Mouse (Mus musculus) left cerebral cortex, postnatal 36 days (tissue): ENCODE results near the gene Wdr91. TPM values are rescaled to one million over a fixed set of nuclear protein-coding genes. Genes with fewer than 3 reads are reported as not detected.

ENCODE experiments used
- DNase-seq, 2 experiments: peaks; one replicate each; pipeline ENCODE4 v3.0.0; 2021 to 2022; ENCODE audit warnings: low spot score in 2 of 2, mixed read lengths in 1 of 2
- intact Hi-C: fragments of 180-260 bp; cut with DNase I; formaldehyde crosslinking; loops from one replicate; pipeline ENCODE4 v1.15.1; 2025
- total RNA-seq, 2 experiments: library from RNA; stranded (reverse); gene quantifications; 2 replicates each; pipeline ENCODE4 v1.2.3; 2021

The Wdr91 gene
- 10 to 100 TPM; 33.4 to 34.6 TPM for total RNA-seq

- peak; percentile 91 to 92 for DNase-seq
- intact Hi-C loops: loop anchor here (5.0 kb wide), 1 partner anchor 33 kb away; the partner anchor contains the start of gene Cyren
Measured at GRCm38 (mm10) chr6:34910371-34911219, at the start of gene Wdr91. Gene Wdr91, minus strand, starts transcription at chr6:34910876.

GRCm38 (mm10) chr6:34959131-34959530 lies 48.5 kb upstream of the Wdr91 start:
- DNase-seq: no peak
- intact Hi-C loops: no loop called here

- no peak for DNase-seq
- intact Hi-C loops: no loop called here
Measured at GRCm38 (mm10) chr6:34955862-34956241, 45.2 kb upstream of the Wdr91 start.

- intact Hi-C loops: no loop called here
- DNase-seq: no peak
Measured at GRCm38 (mm10) chr6:34954926-34955861, 44.5 kb upstream of the Wdr91 start.

- intact Hi-C loops: no loop called here
- no peak for DNase-seq
Measured at GRCm38 (mm10) chr6:34951956-34952667, 41.4 kb upstream of the Wdr91 start.

- intact Hi-C loops: no loop called here
- no peak for DNase-seq
Measured at GRCm38 (mm10) chr6:34951518-34951917, 40.8 kb upstream of the Wdr91 start.

GRCm38 (mm10) chr6:34948461-34948860 lies 37.8 kb upstream of the Wdr91 start:
- DNase-seq: peak in 1 of 2 experiments; percentile 10
- intact Hi-C loops: no loop called here

- DNase-seq: no peak
- intact Hi-C loops: no loop called here
Measured at GRCm38 (mm10) chr6:34946486-34947079, 35.9 kb upstream of the Wdr91 start.

GRCm38 (mm10) chr6:34943499-34943898 lies 32.8 kb upstream of the Wdr91 start:
- DNase-seq: no peak
- intact Hi-C loops: no loop called here

GRCm38 (mm10) chr6:34942446-34942845 lies 31.8 kb upstream of the Wdr91 start:
- intact Hi-C loops: no loop called here
- no peak for DNase-seq

GRCm38 (mm10) chr6:34941496-34941895 lies 30.8 kb upstream of the Wdr91 start:
- intact Hi-C loops: no loop called here
- no peak for DNase-seq

GRCm38 (mm10) chr6:34939451-34939850 lies 28.8 kb upstream of the Wdr91 start:
- intact Hi-C loops: no loop called here
- no peak for DNase-seq

GRCm38 (mm10) chr6:34938929-34939325 lies 28.3 kb upstream of the Wdr91 start:
- no peak for DNase-seq
- intact Hi-C loops: no loop called here

- intact Hi-C loops: no loop called here
- DNase-seq: no peak
Measured at GRCm38 (mm10) chr6:34938280-34938928, 27.7 kb upstream of the Wdr91 start.

GRCm38 (mm10) chr6:34936743-34937142 lies 26.1 kb upstream of the Wdr91 start:
- intact Hi-C loops: no loop called here
- DNase-seq: no peak

- intact Hi-C loops: no loop called here
- no peak for DNase-seq
Measured at GRCm38 (mm10) chr6:34932633-34933032, 22.0 kb upstream of the Wdr91 start.

GRCm38 (mm10) chr6:34927594-34927993 lies 16.9 kb upstream of the Wdr91 start:
- DNase-seq: no peak
- intact Hi-C loops: no loop called here

- DNase-seq: peak; percentile 49 to 66
- intact Hi-C loops: no loop called here
Measured at GRCm38 (mm10) chr6:34927156-34927555, 16.5 kb upstream of the Wdr91 start.

GRCm38 (mm10) chr6:34921941-34922340 lies 11.3 kb upstream of the Wdr91 start:
- intact Hi-C loops: no loop called here
- no peak for DNase-seq
